Mouse (Mus musculus) embryo, embryonic 11 days (tissue): Measurements from ENCODE around the gene S100a4.
A peak's percentile ranks its signal among the peaks of the same experiment; 100 is the strongest.

Source experiments
- DNase-seq: peaks from one replicate; pipeline ENCODE4 v3.0.0-alpha.2; 2015

S100a4 gene

DNA sequence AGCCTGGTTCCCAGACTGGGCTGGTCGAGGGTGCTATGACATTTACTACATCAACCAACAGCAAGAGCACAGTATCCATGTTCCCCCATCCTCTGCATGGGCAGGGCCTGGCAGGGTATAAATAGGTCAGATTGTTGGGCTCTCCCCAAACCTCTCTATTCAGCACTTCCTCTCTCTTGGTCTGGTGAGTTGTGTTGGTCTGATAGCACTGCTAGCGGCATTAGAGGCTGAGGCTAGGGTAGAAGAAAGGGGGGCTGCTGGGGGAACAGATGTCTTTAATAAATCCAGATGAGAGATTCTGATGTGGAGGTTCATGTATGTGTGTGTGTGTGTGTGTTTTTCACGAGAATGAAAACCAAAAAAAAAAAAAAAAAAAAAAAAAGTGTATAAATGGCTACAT lies at the start of gene S100a4:
S100a4 (plus strand) TSS at position 149 of the 400 bp plus-strand sequence.
- DNase-seq = peak; percentile 41

DNA sequence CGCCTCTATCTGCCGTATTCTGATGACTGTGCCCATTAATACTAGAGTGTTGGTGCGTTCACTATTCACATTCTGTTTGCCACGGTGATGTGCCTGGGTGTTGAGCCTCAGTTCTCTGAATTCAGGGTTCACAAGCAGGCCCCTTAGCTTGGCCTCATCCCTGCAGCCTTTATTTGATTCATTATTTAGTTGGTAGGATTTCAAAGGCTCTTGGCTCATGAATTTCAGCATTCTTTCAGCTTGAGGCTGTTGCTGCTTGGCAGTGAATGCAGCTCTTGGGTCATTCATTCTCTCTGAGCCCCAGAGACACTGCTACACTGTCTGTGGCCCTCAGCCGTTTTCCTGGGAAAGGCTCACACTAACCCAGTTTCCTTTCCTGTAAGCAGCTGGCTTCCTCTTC lies 47.6 kb upstream of the S100a4 start:
- DNase-seq = peak; percentile 23

DNA sequence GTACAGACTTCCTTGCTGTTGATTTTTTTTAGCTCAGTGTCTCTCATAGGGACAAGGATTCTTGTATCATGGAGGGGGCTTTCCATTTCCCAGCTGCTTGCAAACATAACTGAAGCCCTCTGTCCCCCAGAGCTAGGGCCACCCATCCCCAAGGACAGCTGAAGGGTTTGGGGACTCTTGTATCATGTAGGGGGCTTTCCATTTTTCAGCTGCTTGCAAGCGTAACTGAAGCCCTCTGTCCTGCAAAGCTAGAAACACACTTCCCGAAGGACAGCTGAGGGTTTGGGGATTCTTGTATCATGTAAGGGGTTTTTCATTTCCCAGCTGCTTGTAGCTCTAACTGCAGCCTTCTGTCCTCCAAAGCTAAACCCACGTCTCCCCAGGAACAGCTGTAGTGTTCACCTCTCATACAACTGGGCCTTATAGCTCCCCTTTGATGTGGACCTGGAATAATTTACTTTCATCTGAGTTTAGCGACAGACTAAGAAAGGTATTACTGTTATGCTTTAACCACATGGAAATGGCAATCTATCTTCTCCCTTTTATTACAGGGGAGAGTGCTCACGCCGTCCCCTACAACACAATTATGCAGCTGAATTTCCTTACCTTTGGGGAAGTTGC lies 43.5 kb upstream of the S100a4 start, which contains the start of gene S100a3:
S100a3 (plus strand) TSS at position 571 of the 621 bp plus-strand sequence.
- DNase-seq = no peak

DNA sequence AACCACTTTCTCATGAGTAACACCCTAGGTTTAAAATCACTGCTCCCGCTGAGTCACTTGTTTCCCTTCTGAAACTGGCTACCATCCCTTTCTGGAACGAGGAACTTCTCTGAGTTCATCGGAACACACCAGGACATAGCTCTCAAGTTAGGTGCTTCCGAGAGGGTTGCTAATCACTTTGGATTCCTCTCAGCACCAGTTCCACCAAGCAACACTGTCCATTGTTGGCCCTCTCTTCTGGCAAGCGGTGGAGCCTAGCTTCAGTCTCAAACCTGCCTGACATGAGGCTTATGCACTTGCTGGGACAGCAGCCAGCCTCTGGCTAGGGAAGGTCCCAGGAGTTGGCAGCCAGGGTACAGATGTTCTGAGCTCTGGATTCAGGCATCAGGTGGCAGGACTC lies 28.9 kb upstream of the S100a4 start:
- no peak for DNase-seq

DNA sequence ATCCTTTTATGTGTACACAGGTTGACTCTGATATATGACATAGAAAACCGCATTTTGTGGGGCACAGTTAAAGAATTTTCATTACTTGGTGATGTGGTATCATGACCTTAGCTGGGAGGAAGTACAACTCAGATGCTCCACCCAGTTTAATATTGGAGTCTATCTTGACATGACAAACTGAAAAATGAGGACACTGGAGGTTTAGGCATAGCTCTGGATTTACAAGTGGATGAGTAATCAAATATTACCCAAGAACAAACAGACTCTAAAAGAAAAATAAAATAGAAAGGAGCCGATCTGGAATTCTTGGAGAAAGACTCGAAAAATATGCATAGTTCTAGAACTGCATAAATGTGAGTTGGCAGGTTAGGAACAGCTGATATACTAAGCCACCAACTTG lies 28.3 kb upstream of the S100a4 start:
- DNase-seq = no peak

DNA sequence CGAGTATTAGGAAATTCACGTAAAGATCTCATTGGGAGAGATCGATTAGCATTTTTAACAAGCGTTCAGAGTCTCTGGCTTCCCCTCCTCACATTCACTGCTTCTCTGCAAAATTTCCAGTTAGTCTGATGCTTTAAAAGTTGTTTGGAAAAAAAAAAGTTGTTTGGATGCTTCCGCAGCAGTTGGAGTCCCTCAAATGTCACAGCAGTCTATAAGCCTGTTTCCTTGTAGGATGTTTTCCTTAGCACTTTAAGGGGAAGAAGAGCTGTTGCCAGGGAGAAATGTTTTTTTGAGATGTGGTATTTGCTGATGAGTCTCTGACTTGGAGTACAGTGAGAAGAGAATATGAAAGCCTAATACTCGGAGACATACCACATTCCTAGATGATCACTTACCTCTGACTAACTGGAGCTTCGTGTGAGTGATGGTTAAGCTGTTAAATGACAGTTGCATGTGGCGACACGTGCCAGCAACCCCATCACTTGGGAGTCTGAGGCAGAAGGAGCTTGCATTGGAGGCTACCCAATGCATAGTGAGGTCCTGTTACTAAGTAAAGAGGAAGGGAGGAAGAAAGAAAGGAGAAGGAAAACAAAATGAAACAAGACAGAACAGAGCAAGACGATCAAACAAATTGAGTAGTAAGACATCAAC lies 27.1 kb upstream of the S100a4 start:
- no peak for DNase-seq

DNA sequence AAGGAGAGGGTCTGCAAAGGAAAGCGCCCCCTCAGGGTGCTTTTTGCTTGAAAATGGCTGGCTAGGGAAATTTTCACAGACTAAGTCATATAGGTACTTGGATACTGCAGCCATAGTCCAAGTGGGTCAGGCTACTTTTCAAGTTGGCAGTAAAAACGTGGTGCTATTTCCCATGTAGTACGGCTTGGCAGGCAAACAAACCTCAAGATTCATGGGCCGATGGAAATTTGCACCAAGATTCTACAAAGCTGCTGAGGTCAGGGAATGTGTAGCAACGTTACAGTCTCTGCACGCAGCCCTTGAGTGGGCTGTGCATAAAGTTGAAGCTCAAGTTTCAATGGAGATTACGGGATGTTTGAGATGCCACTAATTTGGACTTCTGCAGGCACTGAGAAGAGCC lies 24.1 kb upstream of the S100a4 start:
- DNase-seq = no peak

DNA sequence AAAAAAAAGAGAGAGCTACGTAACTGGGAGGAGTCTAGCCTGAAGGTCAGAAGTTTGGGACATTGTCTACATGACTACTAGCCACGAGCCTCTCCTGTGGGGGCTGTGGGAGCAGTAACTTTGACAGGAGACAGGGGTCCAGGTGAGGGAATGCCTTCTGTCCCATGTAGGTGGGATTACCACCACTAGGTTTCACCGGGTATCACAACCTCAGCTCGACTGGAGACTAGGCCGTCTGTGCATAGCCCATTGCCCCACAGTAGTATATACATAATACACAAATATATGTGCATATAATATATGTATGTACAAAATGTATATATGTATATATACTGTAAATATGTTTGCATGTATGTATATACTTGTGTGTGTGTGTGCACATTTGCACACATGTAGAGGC lies 22.4 kb upstream of the S100a4 start:
- no peak for DNase-seq

DNA sequence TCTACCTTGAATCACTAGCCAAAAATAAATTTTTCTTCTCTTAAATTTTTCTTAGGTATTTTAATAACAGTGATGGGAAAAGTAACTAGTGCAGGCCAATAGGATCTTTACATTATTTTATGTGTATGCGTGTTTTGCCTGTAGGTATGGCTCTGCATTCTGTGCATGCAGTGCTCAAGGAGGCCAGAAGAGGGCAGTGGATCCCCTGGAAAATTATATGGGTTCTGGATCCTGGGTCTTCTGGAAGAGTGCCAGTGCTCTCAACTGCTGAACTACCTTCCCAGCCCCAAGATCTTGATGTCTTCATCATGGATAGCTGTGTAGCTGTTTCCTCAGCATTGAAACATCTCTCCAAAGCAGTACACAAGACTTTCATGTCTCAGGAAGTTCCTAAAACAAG lies 21.4 kb upstream of the S100a4 start:
- DNase-seq = no peak

DNA sequence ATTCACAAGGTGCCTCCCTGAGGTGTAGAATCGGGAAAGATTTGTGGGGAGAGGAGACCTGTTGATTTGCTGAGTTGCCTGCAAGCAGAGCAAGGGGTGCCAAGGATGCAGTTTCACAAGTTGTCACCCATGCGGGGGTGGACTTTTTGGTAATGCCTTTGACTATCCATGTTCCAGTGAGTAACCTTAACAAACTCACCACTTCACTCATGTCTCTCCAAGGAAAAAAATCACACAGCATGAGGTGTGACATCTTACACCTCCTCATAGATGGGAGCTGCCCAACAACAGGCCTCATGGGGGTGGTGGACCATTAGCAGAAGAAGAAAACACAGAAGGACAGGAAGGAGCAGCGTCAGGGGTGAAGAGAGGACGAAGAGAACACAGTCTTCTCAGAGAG lies 21.0 kb upstream of the S100a4 start:
- DNase-seq = no peak

DNA sequence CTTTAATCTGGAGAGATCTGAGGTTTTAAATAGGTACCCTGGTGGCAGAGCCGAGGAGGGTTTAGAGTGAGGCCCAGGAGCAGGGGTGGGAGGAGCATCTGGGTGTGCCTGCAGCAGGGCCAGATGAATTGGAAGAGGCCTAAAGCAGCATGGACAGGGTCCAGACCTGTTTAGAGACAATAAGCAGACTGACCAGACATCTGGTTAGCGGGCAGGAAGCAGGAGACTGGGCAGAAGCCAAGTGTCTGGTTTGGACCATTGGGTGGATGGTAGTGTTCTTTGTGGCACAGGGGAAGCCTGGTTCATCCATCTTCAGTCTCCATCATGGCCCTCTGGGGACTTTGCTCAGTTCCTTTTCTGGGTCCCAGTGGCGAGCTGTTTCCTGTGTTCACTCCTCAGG lies 19.7 kb upstream of the S100a4 start:
- DNase-seq = no peak

DNA sequence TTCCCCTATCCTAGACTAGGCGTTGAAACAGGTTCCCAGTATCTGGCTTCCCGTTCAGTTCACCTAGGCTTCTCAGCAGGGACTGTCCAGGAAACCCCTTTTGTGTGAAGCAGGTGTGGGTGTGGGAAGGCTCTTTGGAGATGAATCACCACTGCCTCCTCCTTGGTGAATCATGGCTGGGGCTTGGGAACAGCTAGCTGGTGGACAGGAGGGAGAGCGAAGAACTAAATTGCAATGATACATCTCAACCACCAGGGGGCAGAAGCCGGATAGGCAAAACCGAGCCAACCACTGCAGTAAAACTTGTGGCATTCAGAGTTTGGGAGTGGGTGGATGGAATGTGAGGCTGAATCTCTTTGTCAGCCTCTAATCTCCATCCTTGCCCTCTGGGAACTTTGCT lies 18.0 kb upstream of the S100a4 start:
- DNase-seq = peak; percentile 81

DNA sequence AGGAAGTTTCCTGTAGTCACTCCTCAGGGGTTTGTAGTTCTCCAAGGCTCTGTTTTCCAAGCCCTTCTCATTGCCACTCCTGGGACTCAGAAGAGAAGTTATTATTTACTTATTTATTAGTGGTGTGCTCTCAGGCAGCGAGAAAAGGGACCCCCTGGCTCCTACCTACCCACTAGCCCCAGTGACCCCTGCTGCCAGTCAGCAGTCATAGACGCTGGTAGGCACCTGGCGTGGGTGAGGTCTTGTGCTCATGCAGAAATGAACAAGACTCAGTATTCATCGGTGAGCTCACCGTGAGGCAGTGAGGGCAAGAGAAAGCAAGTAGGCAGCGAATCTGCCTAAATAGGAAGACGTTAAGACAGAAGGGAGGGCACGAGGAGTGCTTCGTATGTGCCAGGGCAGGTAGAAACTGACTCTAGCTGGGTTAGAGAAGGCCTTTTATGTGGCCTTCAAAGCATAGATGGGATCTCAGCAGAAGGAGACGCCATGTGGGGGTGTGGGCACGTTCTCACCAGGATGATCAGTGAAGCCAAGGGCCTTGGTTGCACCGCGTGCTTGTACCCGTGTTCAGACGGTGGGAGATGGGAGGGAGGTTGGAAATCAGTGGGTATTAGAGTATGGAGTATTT lies 17.4 kb upstream of the S100a4 start:
- no peak for DNase-seq

DNA sequence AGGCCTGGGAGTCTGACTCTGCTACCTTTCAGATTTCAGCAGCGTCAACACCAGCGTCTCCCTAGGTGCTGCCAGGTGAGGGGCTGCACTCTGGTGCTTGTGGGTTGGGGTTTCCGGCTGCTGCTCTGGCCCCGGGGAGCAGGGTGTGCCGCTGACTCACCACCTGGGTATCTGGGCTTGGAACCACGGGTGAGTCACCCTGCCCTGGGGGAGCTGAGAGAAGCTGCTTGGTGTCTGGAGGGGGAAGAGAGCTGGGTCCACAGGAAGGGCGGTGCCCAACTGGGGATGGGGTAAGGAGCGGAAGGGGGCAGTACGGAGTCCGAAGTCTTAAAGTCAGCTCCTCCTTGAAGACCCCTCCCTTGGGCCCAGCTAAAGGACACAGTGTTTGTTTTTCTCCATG lies 16.7 kb upstream of the S100a4 start:
- no peak for DNase-seq

DNA sequence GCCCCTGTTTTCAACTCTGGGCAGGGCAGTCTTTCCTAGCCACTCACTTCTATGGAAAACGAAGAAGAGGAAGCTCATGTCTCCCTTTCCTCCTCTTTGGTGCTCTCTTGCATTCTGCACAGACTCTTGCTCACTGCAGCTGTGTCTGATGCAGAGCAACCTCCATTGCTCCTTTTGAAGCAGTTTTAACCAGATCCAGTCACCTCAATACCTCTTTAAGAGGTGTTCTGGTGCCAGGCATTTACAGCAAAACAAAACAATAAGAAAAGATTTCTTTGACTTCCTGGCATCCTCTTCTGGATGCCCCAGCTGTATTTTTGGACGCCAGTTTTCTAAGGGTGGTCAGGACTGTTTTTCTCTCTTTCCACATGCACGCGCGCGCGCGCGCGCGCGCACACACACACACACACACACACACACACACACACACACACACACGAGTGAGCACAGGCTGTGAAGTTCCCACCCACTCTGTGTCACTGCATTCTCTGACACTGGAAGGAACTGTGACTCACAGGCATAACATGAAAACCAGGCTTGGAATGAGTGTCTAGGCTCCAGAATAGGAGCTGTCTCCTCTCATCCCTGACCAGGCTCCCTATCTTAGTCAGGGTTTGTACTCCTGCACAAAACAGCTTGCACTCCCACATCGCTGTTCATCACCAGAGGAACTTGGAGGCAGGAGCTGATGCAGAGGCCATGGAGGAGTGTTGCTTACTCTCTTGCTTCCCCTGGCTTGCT lies 16.0 kb upstream of the S100a4 start:
- no peak for DNase-seq

DNA sequence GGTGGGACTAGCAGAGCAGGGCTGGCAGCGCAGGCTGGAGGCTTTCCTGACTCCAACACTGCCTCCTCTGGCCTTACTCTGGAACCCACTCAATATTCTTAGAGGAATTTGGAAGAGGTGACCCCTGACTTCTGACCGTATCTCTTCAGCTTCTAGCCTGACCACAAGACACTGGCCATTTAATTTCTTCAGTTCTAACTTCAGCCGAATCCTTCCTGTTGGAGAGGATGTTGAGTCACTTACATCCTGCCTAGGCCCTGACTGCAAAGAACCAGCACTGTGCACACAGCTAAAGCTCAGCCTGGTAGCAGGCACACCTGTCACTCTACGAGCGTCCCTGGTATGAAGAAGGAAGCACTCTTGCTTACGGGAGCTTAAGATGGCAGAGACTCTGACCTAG lies 14.2 kb upstream of the S100a4 start:
- DNase-seq = no peak

DNA sequence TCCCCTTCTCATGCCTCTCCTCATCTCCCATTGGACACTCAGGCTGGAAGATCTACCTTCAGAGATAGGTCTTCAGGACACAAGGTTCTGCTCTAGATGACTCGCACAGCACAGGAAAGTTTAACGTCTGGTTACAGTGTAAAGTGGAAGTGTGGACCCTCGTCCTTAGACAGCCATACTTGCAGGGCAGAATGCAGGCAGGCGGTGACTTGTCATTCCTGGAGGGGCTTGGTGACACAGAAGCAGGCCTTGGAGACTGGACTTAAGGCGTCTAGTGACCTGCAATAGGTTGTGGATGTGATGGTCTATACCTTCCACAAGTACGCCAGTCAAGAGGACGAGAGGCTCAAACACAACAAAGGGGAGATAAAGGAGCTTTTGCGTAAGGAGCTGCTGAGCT lies 13.6 kb upstream of the S100a4 start, which contains the start of gene S100a2:
S100a2 (plus strand) TSS at position 301 of the 400 bp plus-strand sequence.
- no peak for DNase-seq

DNA sequence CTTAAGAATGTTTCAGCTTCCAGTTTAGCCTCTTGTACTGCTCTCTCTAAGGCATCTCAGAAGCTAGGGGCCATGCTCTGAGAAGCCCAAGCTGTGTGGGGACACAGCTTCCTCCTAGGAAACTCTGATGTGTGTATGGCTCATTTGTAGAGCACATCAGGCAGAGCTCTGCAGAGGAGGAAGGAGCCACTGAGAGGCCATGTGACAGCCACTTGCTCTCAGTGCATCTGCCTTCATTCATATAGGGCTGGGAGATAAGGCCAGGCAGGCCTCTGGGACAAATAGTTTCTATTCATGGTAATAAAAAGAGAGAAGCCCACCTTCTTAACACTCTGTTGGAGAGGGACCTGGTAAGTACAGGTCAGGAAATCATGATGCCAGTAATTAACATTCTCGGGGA lies 9.1 kb upstream of the S100a4 start:
- DNase-seq = no peak

DNA sequence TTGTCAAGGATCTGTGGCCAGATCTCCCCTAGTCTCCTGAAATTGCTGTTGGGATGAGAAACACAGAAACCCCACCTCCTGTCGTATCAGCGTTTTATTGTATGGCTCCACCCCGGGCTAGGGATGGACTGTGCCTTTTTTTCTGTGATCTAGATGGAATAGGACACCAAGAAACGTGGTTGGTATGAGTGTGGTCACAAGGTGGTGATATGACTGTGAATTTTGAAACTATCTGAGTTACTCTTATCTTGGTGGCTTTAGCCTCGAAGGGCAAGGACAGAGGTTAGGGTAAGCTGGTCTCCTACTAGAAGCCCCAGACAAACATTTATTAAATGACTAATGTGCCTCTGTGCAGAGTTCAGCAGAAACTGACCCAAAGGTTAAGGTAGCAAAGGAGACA lies 8.0 kb upstream of the S100a4 start:
- DNase-seq = no peak

DNA sequence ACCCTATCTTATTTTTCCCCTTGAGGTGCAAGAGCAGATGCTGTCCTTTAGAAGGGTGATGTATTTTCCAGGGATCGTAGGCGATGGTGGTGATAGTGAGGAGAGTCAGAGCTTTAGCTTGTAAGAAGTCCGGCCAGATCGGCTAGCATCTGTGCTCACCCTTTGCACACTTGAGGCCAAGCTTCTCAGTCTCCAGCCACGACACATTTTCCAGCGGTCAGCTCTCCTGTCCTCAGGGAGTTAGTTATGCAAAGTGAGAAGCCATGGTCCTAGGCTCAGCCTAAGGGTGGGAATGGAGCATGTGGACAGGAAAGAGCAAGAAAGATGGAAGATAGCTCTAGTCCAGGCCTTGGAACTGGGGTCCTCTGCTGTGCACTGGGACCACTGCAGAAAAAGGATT lies 6.8 kb upstream of the S100a4 start:
- DNase-seq = no peak

DNA sequence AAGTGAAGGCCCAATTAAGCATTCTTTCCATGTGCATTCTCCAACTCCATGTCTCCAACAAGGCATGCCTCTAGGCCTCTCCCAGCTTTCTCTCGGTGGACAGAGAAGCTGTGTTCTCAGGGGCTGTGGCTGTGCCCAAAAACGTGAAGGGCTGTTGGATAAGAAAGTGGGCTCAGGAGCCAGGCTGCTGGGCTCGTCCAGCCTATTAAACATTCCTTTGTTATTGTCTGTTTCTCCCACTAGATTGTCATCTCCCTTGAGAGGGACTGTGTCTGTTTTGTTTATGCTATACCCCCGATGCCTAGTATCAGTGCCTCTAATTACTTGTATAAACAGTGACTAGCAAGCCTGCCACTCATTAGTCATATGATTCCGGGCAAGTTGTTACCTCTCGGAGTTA lies 5.8 kb upstream of the S100a4 start:
- no peak for DNase-seq

DNA sequence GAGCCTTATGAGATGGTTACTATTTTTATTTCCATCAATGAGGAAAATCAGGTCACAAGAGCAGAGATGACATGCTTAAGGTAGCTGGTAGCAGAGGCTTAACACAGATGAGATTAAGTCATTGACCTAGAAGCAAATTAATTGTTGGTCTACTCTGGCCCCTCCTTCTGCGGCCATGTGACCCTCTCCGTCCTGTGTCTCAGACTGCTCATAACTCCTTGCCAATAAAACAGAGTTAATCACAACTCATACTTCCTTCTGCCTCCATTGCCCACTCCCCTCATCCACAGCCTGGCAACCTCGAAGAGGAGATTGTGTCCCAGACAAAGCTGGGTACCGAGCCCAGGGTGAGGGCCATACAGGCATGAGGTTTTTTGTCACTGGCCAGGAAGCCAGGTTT lies 5.4 kb upstream of the S100a4 start:
- DNase-seq = no peak

DNA sequence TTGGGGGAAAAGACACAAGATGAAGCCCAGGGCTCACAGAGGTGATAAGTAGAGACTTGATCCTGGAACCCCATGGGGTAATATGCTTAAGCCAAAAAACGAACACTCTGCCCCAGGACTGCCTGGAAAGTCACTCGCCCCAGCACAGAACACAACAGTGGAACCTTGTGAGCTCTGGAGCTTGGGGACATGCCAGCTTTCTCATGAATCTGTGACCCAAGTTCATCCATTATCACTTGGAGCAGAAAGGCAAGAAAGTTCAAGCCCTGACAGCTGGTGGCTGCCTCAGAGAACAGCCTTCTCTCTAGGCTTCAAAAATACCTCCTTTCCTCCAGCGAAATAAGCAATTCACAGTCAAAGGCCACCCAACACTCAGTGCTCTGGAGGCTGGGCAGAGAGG lies 4.2 kb upstream of the S100a4 start:
- no peak for DNase-seq

DNA sequence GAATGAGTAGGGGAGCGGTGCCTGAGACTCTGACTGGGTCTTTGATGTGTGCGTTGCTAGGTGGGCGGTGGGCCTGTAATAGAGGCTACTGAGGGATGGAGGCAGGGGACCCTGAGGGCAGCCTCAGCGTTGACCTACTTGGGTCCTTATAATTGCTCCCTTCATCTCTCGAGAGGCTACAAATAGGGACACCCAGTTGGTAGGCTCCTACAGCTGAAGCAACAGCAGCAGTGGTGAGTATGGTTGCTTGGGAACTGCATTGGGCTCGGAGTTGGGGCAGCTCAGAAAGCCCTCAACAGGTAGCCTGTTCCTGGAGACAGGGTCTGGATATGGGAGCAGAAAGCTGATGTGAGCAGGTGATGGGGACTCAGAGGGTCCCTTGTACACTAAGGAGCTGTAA lies 3.5 kb upstream of the S100a4 start:
- DNase-seq = no peak
